Mouse (Mus musculus): Measurements from ENCODE around the gene Sbds. TPM values are rescaled to one million over a fixed set of nuclear protein-coding genes. Genes with fewer than 3 reads are reported as not detected.

The Sbds gene
- polyA plus RNA-seq, 1 experiment from 2014 or later: 61.3 TPM

GRCm38 (mm10) chr5:130221760-130222145 is 33.6 kb downstream of the Sbds start:
- DNase-seq (ENCODE audit: low spot score) (no peak), ATAC-seq (ENCODE audit: insufficient number of reproducible peaks, low FRiP score, low TSS enrichment, low read depth) (0 out of 2 replicates have a peak, but pooled peaks have one; percentile 6)
- no peaks in the 10 kb centered on the region for H3K9me3 ChIP-seq (ENCODE audit: control insufficient read depth, low read length)
- H3K4me3 ChIP-seq (ENCODE audit: low read depth, low read length): peak overlapping the region; percentile 91
- H3K4me1 ChIP-seq (ENCODE audit: control insufficient read depth, insufficient read depth, low read length): 0 out of 2 replicates have a peak, but pooled peaks cover 5% of the 10 kb centered on the region
- peak overlapping the region; percentile 64 for H3K4me2 ChIP-seq (ENCODE audit: low read depth, severe bottlenecking)
- H3K36me3 ChIP-seq (ENCODE audit: control insufficient read depth, insufficient read depth, low read length): no peaks in the 10 kb centered on the region
- no peak overlapping the region for H3K27ac ChIP-seq (replicated peaks; ENCODE audit: low read depth, low read length)
- 3% methylated on average over 10 of the region's 10 CpGs for WGBS
- H3K27me3 ChIP-seq (ENCODE audit: control insufficient read depth, insufficient read depth, low read length): no peaks in the 10 kb centered on the region
- H3K9ac ChIP-seq (ENCODE audit: low read length): peak overlapping the region; percentile 94

DNA sequence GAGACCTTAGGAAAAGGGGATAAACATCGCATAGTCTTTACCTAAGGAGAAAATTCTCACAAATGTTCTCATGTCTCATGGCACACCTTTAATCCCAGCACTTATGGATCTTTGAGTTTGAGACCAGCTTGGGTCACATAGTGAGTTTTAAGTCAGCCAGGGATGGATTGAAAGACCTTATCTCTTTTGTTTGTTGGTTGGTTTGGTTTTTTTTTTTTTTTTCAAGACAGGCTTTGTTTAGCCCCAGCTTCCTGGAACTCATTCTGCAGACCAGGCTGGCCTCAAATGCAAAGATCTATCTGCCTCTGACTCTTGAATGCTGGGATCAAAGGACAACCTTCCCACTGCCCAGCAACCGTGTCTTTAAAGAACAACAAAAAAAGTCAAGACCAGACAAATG is 34.0 kb downstream of the Sbds start:
- H3K27ac ChIP-seq (replicated peaks; ENCODE audit: low read depth, low read length): no peak overlapping the region
- 54% methylated on average over 2 of the region's 2 CpGs for WGBS

GRCm38 (mm10) chr5:130218336-130218735 is 37.0 kb downstream of the Sbds start:
- ATAC-seq (ENCODE audit: insufficient number of reproducible peaks, low FRiP score, low TSS enrichment, low read depth): no peak
- Histone ChIP-seq H3K9me3 (ENCODE audit: control insufficient read depth, low read length) (no peaks in the 10 kb centered on the region), H3K9ac (ENCODE audit: low read length) (no peak overlapping the region), H3K27ac (replicated peaks; ENCODE audit: low read depth, low read length) (no peak overlapping the region), H3K4me1 (ENCODE audit: control insufficient read depth, insufficient read depth, low read length) (0 out of 2 replicates have a peak, but pooled peaks cover 4% of the 10 kb centered on the region), H3K27me3 (ENCODE audit: control insufficient read depth, insufficient read depth, low read length) (no peaks in the 10 kb centered on the region), H3K4me2 (ENCODE audit: low read depth, severe bottlenecking) (no peak overlapping the region), H3K4me3 (ENCODE audit: low read depth, low read length) (no peak overlapping the region), H3K36me3 (ENCODE audit: control insufficient read depth, insufficient read depth, low read length) (no peaks in the 10 kb centered on the region)
- DNase-seq (ENCODE audit: low spot score): no peak
- 86% methylated on average over 5 of the region's 5 CpGs for WGBS

More for the DNA sequence above, 34.0 kb downstream of the Sbds start:
- Histone ChIP-seq H3K9me3 (ENCODE audit: control insufficient read depth, low read length) (no peaks in the 10 kb centered on the region), H3K4me1 (ENCODE audit: control insufficient read depth, insufficient read depth, low read length) (0 out of 2 replicates have a peak, but pooled peaks cover 5% of the 10 kb centered on the region), H3K36me3 (ENCODE audit: control insufficient read depth, insufficient read depth, low read length) (no peaks in the 10 kb centered on the region), H3K9ac (ENCODE audit: low read length) (peak overlapping the region; percentile 94; the same call in 1 of the 2 replicates), H3K4me2 (ENCODE audit: low read depth, severe bottlenecking) (peak overlapping the region; percentile 64), H3K27me3 (ENCODE audit: control insufficient read depth, insufficient read depth, low read length) (no peaks in the 10 kb centered on the region), H3K4me3 (ENCODE audit: low read depth, low read length) (peak overlapping the region; percentile 91)
- DNase-seq (ENCODE audit: low spot score): no peak
- ATAC-seq (ENCODE audit: insufficient number of reproducible peaks, low FRiP score, low TSS enrichment, low read depth): no peak

DNA sequence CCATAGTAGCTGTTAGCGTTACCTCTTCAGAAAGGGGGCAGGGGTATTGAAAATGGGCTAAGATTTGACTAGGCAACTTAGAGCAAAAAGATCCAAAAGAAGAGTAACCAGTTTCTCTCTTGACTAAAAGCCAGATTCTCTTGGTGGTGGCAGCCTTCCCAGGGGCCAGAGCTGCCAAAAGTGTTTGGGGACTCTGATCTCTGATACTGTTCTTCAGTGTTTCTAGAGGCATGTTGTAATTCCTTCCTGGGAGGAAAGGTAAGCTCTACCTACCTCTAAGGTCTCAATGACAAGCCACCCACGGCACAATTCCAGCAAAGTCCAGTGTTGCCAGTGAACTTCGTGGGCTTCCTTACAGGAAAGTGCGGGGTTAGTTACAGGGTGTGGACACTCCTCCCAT is 37.9 kb downstream of the Sbds start:
- Histone ChIP-seq H3K27ac (replicated peaks; ENCODE audit: low read depth, low read length) (no peak overlapping the region), H3K27me3 (ENCODE audit: control insufficient read depth, insufficient read depth, low read length) (no peaks in the 10 kb centered on the region), H3K4me3 (ENCODE audit: low read depth, low read length) (no peak overlapping the region), H3K4me1 (ENCODE audit: control insufficient read depth, insufficient read depth, low read length) (no peaks in the 10 kb centered on the region), H3K4me2 (ENCODE audit: low read depth, severe bottlenecking) (no peak overlapping the region), H3K36me3 (ENCODE audit: control insufficient read depth, insufficient read depth, low read length) (no peaks in the 10 kb centered on the region; the same call in 1 of the 2 replicates), H3K9ac (ENCODE audit: low read length) (no peak overlapping the region), H3K9me3 (ENCODE audit: control insufficient read depth, low read length) (no peaks in the 10 kb centered on the region)
- ATAC-seq (ENCODE audit: insufficient number of reproducible peaks, low FRiP score, low TSS enrichment, low read depth) (no peak), DNase-seq (ENCODE audit: low spot score) (no peak)
- 90% methylated on average over 4 of the region's 4 CpGs for WGBS

GRCm38 (mm10) chr5:130216781-130217180 is 38.5 kb downstream of the Sbds start, which contains the start of gene Tmem248:
Gene Tmem248, plus strand, starts transcription at chr5:130217081.
- Histone ChIP-seq H3K4me2 (ENCODE audit: low read depth, severe bottlenecking) (no peak within 1 kb of the TSS), H3K4me3 (ENCODE audit: low read depth, low read length) (no peak within 1 kb of the TSS), H3K9me3 (ENCODE audit: control insufficient read depth, low read length) (no peaks in the 10 kb centered on the region), H3K27ac (replicated peaks; ENCODE audit: low read depth, low read length) (no peak within 1 kb of the TSS), H3K4me1 (ENCODE audit: control insufficient read depth, insufficient read depth, low read length) (no peaks in the 10 kb centered on the region), H3K9ac (ENCODE audit: low read length) (no peak within 1 kb of the TSS), H3K27me3 (ENCODE audit: control insufficient read depth, insufficient read depth, low read length) (no peaks in the 10 kb centered on the region), H3K36me3 (ENCODE audit: control insufficient read depth, insufficient read depth, low read length) (peaks cover 3% of the 10 kb centered on the region)
- ATAC-seq (ENCODE audit: insufficient number of reproducible peaks, low FRiP score, low TSS enrichment, low read depth): no peak
- no peak for DNase-seq (ENCODE audit: low spot score)
- 83% methylated on average over 7 of the region's 7 CpGs for WGBS

GRCm38 (mm10) chr5:130212956-130213355 is 42.4 kb downstream of the Sbds start:
- Histone ChIP-seq H3K27me3 (ENCODE audit: control insufficient read depth, insufficient read depth, low read length) (no peaks in the 10 kb centered on the region), H3K4me2 (ENCODE audit: low read depth, severe bottlenecking) (no peak overlapping the region), H3K4me1 (ENCODE audit: control insufficient read depth, insufficient read depth, low read length) (no peaks in the 10 kb centered on the region), H3K27ac (replicated peaks; ENCODE audit: low read depth, low read length) (no peak overlapping the region), H3K4me3 (ENCODE audit: low read depth, low read length) (no peak overlapping the region), H3K9me3 (ENCODE audit: control insufficient read depth, low read length) (no peaks in the 10 kb centered on the region), H3K36me3 (ENCODE audit: control insufficient read depth, insufficient read depth, low read length) (peaks cover 24% of the 10 kb centered on the region), H3K9ac (ENCODE audit: low read length) (no peak overlapping the region)
- WGBS: 94% methylated on average over 11 of the region's 11 CpGs
- ATAC-seq (ENCODE audit: insufficient number of reproducible peaks, low FRiP score, low TSS enrichment, low read depth) (no peak), DNase-seq (ENCODE audit: low spot score) (no peak)

DNA sequence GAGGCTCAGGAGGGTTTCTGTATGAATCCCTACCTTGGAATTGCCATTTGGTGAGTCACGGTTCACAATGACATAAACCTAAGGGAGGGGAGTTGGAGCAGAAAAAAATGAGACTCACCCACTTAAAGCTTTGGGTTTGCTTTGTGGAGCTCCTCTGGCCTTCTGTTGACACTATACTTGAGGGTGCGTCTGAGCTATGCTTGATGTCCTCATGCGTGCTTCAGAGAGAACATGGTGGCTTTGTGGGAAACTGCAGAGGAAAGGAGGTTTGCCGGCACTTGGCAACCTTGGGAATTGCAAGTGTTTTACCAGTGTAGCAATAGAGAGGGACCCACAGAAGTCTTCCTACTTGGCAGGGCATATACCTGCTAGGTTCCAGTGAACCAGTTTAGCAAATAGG is 48.0 kb downstream of the Sbds start:
- Histone ChIP-seq H3K4me3 (ENCODE audit: low read depth, low read length) (no peak overlapping the region), H3K9me3 (ENCODE audit: control insufficient read depth, low read length) (no peaks in the 10 kb centered on the region), H3K27ac (replicated peaks; ENCODE audit: low read depth, low read length) (no peak overlapping the region), H3K4me1 (ENCODE audit: control insufficient read depth, insufficient read depth, low read length) (no peaks in the 10 kb centered on the region), H3K9ac (ENCODE audit: low read length) (no peak overlapping the region), H3K4me2 (ENCODE audit: low read depth, severe bottlenecking) (no peak overlapping the region), H3K36me3 (ENCODE audit: control insufficient read depth, insufficient read depth, low read length) (peaks cover 25% of the 10 kb centered on the region), H3K27me3 (ENCODE audit: control insufficient read depth, insufficient read depth, low read length) (no peaks in the 10 kb centered on the region)
- ATAC-seq (ENCODE audit: insufficient number of reproducible peaks, low FRiP score, low TSS enrichment, low read depth) (no peak), DNase-seq (ENCODE audit: low spot score) (no peak)
- WGBS: 95% methylated on average over 4 of the region's 4 CpGs

DNA sequence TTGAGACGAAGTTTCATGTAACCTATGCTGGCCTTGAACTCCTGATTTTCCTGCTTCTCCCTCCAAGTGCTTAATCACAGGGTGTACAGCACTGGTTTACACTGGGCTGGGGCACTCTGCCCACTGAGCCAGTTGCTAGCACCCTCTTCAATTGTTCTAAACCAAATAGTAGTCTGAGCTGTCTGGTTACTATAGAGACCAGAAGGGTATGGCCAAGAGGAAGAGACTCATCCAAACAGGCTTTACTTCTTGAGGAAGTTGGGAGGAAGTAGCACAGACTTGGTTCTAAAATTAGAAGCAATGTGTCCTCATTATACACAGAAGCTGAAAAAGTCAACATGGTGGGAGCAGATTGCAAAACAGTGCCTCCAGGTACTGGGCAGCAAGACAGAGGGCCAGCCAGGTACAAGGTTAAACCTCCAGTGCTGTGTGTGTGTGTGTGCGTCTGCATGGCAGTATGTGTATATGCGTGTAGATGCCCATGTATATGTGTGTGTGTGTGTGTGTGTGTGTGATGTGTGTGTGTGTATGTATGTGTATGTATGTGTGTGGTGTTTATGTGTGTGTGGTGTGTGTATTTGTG is 49.8 kb downstream of the Sbds start:
- Histone ChIP-seq H3K9ac (ENCODE audit: low read length) (no peak overlapping the region), H3K9me3 (ENCODE audit: control insufficient read depth, low read length) (no peaks in the 10 kb centered on the region), H3K27ac (replicated peaks; ENCODE audit: low read depth, low read length) (no peak overlapping the region), H3K27me3 (ENCODE audit: control insufficient read depth, insufficient read depth, low read length) (no peaks in the 10 kb centered on the region), H3K36me3 (ENCODE audit: control insufficient read depth, insufficient read depth, low read length) (peaks cover 18% of the 10 kb centered on the region), H3K4me3 (ENCODE audit: low read depth, low read length) (no peak overlapping the region), H3K4me2 (ENCODE audit: low read depth, severe bottlenecking) (no peak overlapping the region), H3K4me1 (ENCODE audit: control insufficient read depth, insufficient read depth, low read length) (no peaks in the 10 kb centered on the region)
- DNase-seq (ENCODE audit: low spot score): no peak
- no peak for ATAC-seq (ENCODE audit: insufficient number of reproducible peaks, low FRiP score, low TSS enrichment, low read depth)
- 88% methylated on average over 3 of the region's 3 CpGs for WGBS

- H3K4me2 ChIP-seq (ENCODE audit: low read depth, severe bottlenecking): no peak overlapping the region
- no peak overlapping the region for H3K27ac ChIP-seq (replicated peaks; ENCODE audit: low read depth, low read length)
- peaks cover 9% of the 10 kb centered on the region; the same call in 1 of the 2 replicates for H3K36me3 ChIP-seq (ENCODE audit: control insufficient read depth, insufficient read depth, low read length)
- H3K9me3 ChIP-seq (ENCODE audit: control insufficient read depth, low read length): no peaks in the 10 kb centered on the region
- H3K9ac ChIP-seq (ENCODE audit: low read length): no peak overlapping the region
- 79% methylated on average over 6 of the region's 6 CpGs for WGBS
- no peak for DNase-seq (ENCODE audit: low spot score)
- no peaks in the 10 kb centered on the region for H3K27me3 ChIP-seq (ENCODE audit: control insufficient read depth, insufficient read depth, low read length)
- ATAC-seq (ENCODE audit: insufficient number of reproducible peaks, low FRiP score, low TSS enrichment, low read depth): no peak
- H3K4me3 ChIP-seq (ENCODE audit: low read depth, low read length): no peak overlapping the region
- H3K4me1 ChIP-seq (ENCODE audit: control insufficient read depth, insufficient read depth, low read length): no peaks in the 10 kb centered on the region
Observed at GRCm38 (mm10) chr5:130204560-130204959, 50.8 kb downstream of the Sbds start.
